Mouse (Mus musculus) right cerebral cortex, adult 18-20 months (tissue): ENCODE results near the gene Dnajc30.
"Not testable (repeated sequence)": the region's sequence is repeated elsewhere in the genome, so short reads cannot be mapped to it uniquely, and the experiment has no call there.

Experiments
- DNase-seq: peaks from one replicate; pipeline ENCODE4 v3.0.0; 2022; ENCODE audit warnings: mixed read lengths

The Dnajc30 gene

DNA sequence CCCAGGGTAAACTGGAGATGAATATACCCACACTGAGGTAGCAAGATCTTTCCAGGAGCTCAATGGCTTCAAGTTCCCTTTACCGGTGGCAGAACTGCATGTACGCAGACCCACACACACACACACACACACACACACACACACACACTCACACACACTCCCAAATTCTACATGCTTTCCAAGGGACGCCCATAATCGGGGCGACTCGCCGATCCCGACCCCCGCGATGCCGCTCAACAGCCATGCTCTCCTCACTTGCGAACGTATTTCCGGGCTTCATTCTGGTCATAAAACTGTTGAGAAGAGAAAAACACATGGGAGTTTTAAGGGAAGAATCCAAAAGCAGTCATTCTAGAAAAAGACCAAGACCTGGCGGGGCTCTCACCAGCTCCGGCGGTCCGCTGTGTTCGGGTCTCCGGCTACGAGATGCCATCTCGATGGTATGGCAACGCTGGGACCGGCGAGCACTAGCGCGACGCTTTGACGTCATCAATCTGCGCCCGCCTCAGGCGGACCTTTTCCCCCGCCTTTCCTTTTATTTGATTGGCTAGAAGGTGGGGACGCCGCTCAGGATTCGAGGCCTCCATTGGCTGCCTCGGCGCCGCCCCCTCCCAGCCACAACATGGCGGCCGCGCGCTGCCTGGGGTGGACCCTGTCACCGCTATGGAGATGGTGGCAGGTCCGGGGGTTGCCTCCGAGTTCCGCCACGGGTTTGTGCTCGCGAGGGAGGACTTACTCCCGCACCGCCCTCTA is at the start of gene Dnajc30:
Gene Dnajc30, plus strand, starts transcription at position 574 of the 753 bp plus-strand sequence.
- DNase-seq: peak; percentile 98

DNA sequence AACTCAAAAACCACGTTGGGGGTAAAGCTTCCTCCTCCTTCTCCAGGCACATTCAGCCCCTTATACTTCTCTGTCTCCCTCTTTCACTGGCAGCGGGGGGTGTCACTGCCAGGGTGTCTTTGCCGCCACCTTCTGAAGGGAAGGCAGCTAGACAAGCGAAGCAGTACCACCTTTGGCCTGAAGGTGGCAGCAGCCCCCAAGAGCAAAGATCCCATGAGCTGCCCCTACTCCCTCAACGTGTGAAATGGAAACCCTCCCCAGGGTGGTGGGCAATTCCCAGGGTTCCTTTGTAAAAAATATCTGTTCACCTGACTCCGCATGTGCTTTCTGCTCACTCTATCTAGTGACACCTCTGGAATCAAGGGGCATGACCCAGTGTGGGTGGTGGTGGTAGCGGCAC is 48.5 kb upstream of the Dnajc30 start:
- DNase-seq: peak; percentile 88

DNA sequence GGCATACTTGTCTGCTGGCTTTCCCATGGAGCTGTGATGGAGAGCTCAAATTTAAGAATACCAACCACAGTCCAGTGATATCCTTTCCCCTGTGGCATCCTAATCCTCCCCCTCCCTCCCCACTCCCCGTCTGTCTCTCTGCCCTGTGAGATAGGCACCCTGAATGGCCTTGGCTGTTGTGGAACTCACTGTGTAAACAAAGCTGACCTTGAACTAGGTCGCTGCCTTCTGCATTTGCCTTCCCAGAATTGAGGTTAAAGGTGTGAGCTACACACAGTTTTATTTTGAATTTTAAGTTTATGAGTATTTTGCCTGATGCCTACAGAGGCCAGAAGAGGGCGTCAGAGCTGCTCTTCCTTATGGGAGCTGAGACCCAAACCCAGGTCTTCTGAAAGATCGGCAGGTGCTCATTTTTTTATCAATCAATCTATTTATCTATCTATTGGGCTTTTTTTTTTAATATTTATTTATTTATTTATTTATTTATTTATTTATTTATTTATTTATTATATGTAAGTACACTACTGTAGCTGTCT is 47.7 kb upstream of the Dnajc30 start:
- no peak for DNase-seq

DNA sequence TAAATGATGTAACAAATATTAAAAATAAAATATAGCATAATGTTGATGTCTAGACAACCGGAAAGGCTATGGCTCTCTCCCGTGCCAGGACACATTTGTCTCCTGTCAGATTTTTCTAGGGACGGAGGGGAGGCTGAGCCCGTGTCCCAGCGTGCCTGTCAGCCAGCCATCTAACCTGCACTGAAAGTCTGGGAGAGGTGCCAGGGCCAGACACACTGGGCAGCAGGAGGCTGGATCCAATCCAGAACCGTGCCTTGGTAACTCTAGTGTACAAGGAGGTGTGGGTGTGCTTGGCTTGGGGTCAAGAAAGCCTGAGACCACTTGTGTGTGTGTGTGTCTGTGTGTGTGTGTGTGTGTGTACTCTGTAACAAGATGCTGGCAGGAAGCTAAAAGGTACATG is 42.2 kb upstream of the Dnajc30 start:
- DNase-seq: no peak

DNA sequence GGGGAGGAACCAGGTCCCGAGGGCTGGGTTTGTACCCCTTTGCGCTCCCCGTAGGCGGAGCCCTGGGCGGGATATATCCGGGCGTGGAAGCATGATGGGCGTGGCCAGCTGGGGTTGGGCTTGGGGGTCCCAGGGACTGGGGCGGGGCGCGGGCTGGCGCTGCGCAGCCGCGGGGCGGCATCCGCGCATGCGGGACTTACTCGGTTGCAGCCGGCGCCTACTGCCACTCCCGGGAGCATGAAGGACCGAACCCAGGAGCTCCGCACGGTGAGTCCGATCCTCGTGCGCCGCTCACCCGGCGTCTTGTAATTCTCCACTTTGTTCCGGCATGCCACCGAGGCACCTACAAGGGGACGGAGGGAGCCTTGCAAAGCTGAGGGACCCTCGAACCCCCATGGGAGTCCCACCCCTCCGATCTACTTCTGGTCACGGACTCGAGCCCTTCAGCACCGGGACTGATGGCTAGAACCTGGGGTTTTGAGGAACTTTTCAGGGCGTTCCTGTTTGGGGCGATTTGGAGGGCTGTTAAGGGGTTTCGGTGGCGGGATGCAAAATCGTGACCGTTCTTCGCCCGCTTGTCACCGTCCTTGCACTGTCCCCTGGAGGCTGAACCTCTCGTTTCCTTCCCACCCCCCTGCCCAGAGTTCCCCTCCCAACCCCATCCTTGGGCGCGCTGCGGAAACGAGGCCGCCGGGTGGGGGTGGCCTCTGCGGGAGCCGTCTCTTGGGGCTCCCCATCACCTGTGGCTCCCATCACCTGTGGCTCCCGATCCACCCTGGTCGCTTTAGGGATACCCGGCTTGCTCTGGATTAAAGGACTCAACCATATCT is 40.4 kb upstream of the Dnajc30 start, which contains the start of gene Stx1a:
Gene Stx1a, plus strand, starts transcription at position 139 of the 830 bp plus-strand sequence.
- DNase-seq: peak; percentile 91

DNA sequence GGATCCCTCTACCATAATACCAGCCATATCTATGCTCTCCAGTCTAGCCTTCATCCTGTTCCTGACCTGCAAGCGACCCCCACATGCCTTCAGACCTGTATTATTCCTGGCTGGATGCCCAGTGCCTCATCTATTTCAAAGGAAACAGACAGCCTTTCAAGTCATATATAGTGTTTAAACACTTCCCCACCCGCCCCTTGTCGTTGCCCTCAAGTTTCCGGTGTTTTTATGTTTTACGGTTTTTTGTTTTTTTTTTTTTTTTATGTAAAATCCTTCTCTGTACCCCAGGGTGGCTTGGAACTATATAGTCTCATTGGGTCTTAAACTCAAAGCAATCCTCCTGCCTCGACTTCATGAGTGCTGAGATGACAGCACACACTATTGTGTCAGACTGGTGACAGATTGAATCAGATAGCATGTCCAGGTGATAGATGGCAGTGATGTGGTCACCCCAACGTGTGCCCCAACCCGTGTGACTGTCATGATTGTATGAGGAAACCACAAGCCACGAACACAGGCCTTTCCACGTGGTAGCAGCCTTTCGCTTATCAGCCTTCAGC is 39.3 kb upstream of the Dnajc30 start:
- DNase-seq: no peak

DNA sequence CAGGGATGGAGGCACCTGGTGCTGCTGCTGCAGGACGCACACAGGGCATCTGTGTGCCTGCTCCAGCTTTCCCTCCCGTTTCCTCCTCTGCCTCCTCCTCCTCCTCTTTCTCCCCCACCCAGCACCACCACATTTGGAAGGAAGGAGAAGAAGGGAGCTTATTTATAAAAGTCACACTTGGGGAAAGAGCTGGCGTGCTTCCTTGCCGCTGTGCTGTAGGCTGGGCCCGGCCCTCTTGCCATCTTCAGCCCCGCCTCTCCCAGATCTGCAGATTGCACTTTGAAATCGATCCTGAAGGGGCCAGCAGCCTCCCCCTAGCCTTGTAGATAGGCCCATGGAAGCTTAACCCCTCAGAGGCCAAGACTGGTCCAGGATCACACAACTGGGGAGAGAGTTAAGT is 38.1 kb upstream of the Dnajc30 start:
- peak; percentile 83 for DNase-seq

DNA sequence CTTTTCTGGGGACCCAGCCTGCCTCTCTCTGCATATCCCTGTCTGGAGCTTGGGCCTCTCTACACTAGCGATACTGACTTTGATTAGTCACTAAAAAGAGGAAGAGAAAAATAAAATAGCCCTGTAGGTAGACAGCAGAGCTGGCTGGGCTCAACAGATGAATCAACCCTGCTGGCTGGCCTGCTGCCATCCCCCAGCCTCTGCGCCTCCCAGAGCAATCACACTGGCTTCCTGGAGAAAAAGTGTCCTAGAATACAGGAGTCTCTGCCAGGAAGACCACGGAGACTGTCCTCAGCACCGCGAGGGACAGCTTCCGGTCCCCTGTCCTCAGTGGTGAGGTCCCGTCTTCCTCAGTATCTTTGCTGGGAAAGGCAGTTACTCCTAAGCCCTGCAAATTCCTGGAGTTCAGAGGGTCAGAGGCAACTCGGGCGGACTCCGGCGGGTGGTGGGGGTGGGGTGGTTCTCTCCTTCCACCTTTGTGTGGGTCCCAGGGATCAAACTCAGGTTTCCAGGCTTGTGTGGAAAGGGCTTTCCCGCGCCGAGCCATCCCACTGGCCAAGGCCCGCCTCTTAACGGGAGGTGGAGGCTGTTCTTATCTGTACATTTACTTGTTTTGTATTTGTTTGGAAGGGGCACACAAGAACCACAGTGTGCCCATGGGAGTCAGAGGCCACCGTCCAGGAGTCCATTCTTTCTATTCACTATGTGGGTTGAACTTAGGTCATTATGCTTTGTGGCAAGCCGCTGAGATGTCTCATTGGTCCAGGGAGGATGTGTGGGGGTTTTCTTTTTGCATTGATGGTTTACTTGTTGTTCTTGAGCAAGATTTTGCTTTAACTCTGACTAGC is 34.8 kb upstream of the Dnajc30 start:
- DNase-seq: peak; percentile 89

DNA sequence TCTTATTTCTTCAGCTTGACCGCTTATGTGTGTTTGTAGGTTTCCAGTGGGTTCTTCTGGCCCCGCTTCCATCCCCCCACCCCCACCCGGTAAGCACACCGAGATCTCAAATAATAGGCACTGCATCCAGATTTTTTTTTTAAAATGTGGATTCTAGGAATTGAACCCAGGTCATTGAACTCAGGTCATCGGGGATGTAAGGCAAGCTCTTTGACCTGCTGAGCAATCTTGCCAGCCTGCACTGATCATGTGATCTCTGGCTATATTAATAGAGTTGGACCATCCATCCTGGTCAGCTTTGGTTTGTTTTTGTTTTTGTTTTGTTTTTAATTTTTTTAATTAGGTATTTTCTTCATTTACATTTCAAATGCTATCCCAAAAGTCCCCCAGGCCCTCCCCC is 31.4 kb upstream of the Dnajc30 start:
- no peak for DNase-seq

DNA sequence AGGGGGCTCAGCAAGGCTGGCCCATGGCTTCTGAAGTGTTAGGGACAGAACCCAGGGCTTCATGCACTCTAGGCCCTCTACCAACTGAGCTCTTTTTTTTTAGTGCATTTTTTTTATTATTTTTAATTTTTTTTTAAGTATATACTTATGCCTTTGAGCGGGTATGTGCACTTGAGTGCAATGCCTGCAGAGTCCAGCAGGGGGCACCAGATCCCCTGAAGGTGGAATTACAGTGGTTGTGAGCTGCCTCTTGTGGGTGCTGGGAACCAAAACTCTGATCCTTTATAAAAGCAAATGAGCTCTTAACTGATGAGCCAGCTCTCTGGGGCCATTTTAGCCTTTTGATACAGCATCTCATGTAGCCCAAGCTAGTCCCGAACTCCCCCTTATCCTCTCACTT is 29.4 kb upstream of the Dnajc30 start:
- DNase-seq: no peak

DNA sequence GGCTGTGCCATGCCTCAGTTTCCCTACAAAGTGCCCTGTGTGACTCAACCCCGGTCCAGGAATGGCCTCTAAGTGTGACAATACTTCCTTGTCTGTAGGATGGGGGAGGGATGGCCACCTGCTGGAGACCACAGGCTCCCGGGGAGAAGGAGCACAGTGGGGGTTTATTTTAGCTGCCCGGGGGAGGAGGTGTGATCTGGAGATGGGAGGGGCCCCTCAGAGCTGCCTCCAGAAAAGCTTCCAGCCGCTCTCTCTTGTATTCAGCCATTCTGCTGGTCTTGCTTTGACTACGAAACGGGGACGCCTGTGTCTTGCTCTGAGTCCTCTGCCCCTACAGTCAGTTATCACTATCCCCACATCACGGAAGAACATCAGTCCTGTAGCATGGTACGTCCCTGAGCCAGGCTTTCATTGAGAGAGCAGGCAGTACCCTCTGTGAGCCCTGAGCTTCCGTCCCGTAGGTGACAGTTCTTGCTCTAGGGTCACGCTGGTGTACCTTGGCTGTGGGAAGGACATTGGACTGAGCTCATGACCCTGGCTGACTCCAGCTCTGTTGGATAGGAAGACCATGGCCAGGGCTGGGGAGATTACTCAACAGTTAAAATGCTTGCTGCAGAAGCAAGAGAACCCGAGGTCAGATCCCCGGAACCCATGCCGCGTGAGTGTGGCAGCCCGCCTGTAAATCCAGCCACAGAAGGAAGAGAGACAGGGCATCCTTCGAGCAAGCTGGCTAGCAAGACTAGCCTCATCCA is 28.2 kb upstream of the Dnajc30 start:
- peak; percentile 89 for DNase-seq

DNA sequence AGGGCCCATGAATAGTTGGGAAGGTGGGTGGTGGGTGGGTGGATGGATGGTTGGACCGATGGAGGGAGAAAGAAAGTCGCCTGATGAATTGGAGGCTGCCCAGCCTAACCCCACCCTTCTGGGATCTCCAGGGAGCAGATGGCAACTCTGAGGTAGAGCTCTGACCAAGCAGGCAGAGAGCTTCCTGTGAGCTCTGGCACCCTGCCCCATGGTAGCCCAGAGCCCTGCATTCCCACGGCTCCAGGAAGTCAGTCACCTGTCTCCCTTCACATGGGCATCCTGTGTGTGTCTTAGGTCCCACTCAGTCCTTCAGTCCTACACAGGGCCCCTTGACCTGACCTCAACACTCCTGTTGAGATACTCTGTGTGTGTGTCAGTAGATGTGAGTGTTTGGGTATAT is 26.1 kb upstream of the Dnajc30 start:
- DNase-seq: no peak

DNA sequence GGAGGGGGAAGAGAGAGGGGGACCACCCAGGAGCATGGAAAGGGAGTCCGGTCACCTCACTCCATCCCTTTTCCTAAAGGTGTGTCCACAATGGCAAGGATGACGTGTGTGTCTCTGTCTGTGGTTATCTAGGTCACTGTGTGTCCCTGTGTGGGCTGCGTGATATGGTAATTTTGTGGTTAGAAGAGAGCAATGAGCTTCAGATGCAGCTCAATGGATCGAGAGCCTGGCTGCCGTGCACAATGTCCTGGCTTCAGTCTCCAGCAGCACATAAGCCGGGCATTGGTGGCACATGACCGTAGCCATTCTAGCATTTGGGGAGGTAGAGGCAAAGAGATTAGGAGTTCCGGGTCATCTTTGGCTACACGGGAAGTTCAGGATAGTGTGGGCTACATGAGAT is 24.5 kb upstream of the Dnajc30 start:
- DNase-seq: peak; percentile 51

DNA sequence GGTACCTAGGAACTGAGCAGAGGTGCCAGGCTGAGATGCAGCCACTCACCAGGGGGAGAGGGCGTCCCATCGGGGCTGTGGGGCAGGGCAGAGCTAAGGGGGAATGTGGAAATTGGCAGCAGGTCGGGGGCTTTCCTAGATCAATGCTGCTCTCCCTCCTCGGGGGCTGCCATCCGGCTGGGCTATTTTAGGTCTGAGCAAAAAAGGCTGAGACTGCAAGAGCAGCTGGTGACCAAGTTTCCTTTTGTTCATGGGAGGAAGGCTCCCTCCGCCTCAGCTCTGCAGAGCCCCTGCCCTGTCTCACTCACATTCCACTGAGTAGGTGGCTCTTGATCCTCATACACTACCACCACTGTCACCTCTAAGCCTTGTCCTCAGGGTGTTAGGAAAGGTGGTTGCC is 23.9 kb upstream of the Dnajc30 start:
- peak; percentile 63 for DNase-seq

DNA sequence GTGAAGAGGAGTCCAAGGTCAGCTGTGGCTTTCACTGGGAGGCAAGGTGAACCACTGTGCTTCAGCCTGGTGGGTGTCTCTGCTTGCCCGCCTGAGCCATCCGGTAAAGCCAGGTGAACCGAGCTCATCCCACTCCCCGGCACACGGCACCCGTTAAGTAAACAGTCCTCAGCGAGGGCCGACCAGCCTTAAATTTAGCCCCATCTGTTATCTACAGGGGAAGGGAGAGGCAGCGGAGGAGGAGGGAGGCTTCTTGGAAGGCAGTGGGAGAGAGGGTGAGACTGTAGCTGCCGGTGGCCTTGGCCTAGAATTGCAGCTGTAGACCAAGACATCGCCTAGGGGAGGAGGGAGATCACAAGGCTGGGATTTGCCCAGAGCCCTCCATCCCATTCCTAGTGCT is 23.2 kb upstream of the Dnajc30 start:
- DNase-seq: peak; percentile 74

DNA sequence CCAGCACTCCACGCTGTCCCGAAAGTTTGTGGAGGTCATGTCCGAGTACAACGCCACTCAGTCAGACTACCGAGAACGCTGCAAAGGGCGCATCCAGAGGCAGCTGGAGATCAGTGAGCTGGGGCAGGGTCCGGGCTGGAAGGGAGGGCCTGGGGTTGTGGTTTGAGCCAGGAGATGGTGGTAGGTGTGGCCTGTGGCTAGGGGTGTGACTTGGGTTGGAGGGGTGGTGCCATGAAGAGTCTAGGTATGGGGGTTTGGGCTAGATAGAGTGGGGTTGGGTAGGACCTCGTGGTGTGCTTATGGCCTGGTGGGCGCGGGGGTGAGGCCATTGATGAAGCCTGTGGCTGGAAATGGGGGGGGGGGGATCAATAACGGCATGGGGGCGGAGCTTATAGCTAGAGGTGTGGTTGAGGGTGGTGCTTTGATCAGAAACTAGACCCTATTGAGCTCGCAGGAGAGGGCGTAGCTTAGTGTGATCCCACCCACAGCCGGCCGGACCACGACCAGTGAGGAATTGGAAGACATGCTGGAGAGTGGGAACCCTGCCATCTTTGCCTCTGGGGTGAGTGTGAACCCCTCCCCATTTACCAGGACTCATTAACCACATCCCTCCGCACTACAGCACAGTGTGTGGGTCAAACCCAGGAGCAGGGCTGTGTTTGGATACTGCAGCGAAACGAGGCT is 21.8 kb upstream of the Dnajc30 start:
- DNase-seq: no peak

DNA sequence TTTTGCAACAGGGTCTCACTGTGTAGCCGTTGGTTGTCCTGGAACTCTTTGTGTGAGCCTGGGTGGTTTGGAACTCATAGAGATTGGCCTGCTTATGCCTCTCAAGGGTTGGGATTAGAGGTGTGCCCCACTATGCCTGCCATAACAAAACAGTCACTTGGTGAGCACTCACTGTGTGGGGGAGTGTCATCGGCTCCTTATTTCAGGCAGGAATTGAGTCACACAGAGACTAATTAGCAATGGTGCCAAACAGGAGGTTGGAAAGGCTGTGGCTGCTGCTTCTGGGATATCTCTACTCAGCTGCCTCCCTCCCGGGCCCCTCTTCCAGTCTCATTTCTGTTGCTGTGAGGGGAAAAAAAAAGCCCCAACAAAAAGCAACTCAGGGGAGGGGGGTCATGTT is 19.4 kb upstream of the Dnajc30 start:
- DNase-seq: peak; percentile 61

DNA sequence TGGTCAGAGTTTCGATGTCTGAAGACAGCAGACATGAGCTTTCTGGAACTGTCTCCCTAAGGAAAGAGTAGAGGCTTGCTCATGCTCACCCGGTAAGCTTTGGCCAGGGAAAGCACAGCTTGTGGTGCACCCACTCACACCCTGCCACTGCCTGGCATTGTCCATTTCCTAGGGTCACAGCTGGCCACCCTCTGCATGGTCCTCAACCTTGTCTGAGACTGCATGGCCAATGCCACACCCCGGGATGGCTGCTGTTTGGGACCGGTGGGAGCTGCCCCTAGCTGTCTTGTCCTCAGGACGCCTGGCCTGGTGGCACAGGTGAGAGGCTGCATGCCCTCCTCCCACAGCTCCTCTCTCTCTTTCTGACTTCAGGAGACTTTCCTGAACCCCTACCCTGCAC is 15.5 kb upstream of the Dnajc30 start:
- DNase-seq: no peak

DNA sequence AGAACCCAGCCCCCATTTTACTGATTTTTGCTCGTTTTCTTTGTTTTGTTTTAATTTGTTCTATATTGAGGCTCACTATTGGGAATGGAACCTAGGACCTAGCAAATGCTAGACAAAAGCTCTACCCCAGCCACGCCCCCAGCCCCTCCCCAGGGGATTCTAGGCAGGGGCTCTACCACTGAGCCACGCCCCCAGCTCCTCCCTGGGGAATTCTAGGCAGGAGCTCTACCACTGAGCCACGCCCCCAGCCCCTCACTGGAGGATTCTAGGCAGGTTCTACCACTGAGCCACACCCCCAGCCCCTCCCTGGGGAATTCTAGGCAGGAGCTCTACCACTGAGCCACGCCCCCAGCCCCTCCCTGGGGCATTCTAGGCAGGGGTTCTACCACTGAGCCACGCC is 14.7 kb upstream of the Dnajc30 start:
- DNase-seq: not testable (repeated sequence)

DNA sequence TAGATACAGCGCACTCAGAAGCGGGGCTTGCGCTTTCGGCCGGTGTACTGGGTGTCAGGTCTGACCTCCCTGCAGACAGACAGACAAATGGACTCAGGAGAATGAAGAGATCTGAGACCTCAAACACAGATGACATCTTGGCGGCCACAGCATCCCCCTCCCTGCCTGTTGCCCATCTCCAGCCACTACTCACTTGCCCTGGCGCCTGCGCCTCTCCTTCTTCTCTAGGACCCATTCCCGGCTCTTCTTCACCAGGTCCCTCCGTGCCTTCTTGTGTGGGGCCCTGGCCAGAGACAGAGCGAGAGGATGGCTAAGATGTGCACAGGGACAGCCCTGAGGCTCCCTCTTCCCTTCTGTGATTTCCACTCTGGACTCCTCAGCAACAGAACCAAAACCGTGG is 10.6 kb upstream of the Dnajc30 start:
- DNase-seq: no peak

DNA sequence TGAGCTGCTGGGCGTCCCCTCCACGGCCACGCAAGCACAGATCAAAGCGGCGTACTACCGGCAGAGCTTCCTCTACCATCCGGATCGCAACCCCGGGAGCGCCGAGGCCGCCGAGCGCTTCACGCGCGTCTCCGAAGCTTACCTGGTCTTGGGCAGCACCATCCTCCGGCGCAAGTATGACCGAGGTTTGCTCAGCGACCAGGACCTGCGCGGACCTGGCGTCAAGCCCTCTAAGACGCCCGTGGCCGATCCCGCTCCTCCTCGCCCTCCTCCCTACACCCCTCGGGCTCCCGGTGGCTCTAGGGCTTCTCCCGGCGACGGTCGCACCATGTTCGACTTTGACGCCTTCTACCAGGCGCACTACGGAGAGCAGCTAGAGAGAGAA is 372 bp downstream of the Dnajc30 start:
- no peak for DNase-seq
